Mouse (Mus musculus): ENCODE results near the gene Exoc4. TPM values are rescaled to one million over a fixed set of nuclear protein-coding genes. Genes with fewer than 3 reads are reported as not detected.
A peak's percentile ranks its signal among the peaks of the same experiment; 100 is the strongest.

The Exoc4 gene
- polyA plus RNA-seq, 1 experiment from 2014 or later, result 25.4 TPM

DNA sequence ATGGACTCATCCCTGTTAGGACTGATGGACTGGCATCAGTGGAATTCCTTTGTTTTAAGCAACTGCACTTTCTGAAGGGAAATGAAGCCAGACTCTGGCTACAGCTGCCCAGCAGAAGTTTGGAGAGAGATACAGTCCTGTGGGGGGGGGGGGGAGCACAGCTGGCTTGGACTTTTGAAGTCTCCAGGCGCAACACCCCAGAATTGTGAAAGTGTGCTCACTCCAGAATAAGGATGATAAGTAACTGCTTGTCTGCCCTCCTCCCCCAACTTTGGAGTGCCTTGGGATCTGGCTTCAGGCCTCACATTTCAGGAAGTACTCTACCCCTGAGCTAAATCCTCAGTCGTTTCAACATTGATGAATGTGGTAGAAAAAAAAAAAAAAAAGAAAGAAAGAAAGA lies 716.7 kb downstream of the Exoc4 start:
- Histone ChIP-seq H3K36me3 (ENCODE audit: control insufficient read depth, insufficient read depth, low read length) (no peaks in the 10 kb centered on the region), H3K4me1 (ENCODE audit: control insufficient read depth, insufficient read depth, low read length) (no peaks in the 10 kb centered on the region), H3K4me2 (ENCODE audit: low read depth) (no peak overlapping the region), H3K27ac (ENCODE audit: low read depth, low read length) (no peak overlapping the region), H3K9me3 (ENCODE audit: control insufficient read depth, low read length) (no peaks in the 10 kb centered on the region), H3K9ac (ENCODE audit: low read length) (no peak overlapping the region), H3K27me3 (ENCODE audit: control insufficient read depth, insufficient read depth, low read length) (no peaks in the 10 kb centered on the region), H3K4me3 (ENCODE audit: low read depth, low read length) (no peak overlapping the region)
- no peak for ATAC-seq (ENCODE audit: insufficient read depth, low FRiP score, low TSS enrichment)
- 45% methylated on average over 2 of the region's 2 CpGs for WGBS
- DNase-seq (ENCODE audit: low spot score), result no peak

DNA sequence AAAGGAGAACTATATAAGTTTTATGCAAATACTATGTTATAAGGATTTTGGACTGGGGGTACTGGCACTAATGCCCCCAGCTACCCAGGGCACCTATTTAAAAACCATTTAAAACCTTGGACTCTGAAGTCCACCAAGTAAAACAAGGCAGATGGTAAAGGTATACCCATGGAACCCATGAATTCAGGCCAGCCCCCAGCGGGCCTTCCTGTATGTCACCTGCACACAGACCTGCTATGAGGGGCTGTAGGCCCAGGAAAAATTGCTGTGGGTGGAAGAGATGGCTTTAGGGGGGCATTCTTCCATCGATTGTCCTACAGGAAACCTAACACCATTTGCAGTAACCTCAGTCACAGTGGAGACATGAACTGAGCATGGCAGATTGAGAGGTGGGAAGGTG lies 719.9 kb downstream of the Exoc4 start:
- H3K9me3 ChIP-seq (ENCODE audit: control insufficient read depth, low read length), result no peaks in the 10 kb centered on the region
- no peaks in the 10 kb centered on the region for H3K4me1 ChIP-seq (ENCODE audit: control insufficient read depth, insufficient read depth, low read length)
- H3K4me2 ChIP-seq (ENCODE audit: low read depth), result no peak overlapping the region
- no peaks in the 10 kb centered on the region for H3K36me3 ChIP-seq (ENCODE audit: control insufficient read depth, insufficient read depth, low read length)
- no peak for DNase-seq (ENCODE audit: low spot score)
- WGBS, result 85% methylated on average over 2 of the region's 2 CpGs
- no peak for ATAC-seq (ENCODE audit: insufficient read depth, low FRiP score, low TSS enrichment)
- H3K27ac ChIP-seq (ENCODE audit: low read depth, low read length), result no peak overlapping the region
- H3K27me3 ChIP-seq (ENCODE audit: control insufficient read depth, insufficient read depth, low read length), result no peaks in the 10 kb centered on the region
- no peak overlapping the region for H3K9ac ChIP-seq (ENCODE audit: low read length)
- no peak overlapping the region for H3K4me3 ChIP-seq (ENCODE audit: low read depth, low read length)

DNA sequence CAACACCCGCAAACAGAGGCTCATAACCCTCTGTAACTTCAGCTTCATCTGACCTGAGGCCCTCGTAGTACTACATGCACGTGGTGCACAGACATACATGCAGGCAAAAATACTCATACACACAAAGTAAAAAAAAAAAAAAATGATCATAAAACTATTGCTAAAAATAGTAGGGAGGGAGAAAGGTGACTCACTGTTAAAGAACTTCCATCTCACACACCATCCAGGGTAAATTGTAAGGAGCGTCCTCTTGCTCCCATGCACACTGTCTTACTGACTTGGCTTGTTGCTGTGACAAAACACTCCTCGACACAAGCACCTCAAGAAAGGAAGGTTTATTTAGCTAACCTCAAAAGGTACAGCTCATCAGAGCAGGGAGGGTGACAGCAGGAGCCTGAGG lies 723.9 kb downstream of the Exoc4 start:
- no peaks in the 10 kb centered on the region for H3K36me3 ChIP-seq (ENCODE audit: control insufficient read depth, insufficient read depth, low read length)
- ATAC-seq (ENCODE audit: insufficient read depth, low FRiP score, low TSS enrichment) (no peak), DNase-seq (ENCODE audit: low spot score) (no peak)
- H3K4me1 ChIP-seq (ENCODE audit: control insufficient read depth, insufficient read depth, low read length), result no peaks in the 10 kb centered on the region
- H3K4me2 ChIP-seq (ENCODE audit: low read depth), result no peak overlapping the region
- no peak overlapping the region for H3K9ac ChIP-seq (ENCODE audit: low read length)
- H3K9me3 ChIP-seq (ENCODE audit: control insufficient read depth, low read length), result no peaks in the 10 kb centered on the region
- WGBS, result 88% methylated on average over 5 of the region's 5 CpGs
- H3K27ac ChIP-seq (ENCODE audit: low read depth, low read length), result no peak overlapping the region
- no peak overlapping the region for H3K4me3 ChIP-seq (ENCODE audit: low read depth, low read length)
- no peaks in the 10 kb centered on the region for H3K27me3 ChIP-seq (ENCODE audit: control insufficient read depth, insufficient read depth, low read length)

DNA sequence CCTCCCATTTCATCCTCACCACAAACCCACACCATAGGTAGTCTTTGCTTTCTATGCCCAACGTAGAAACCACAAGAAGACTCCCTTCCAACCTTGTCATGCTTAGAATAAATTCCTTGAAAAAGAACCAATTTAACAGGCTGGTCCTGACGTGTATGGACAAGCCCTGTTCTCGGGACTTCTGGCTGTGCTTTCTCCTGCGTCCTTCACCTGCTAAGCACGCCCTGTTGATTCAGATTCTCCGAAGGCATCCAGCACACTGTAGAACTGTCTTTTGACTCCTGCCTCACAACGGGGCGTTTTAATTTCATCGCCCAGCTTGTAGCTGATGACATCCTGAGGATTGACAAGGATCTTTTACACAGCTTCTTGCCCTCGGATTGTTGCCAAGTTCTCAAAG lies 727.7 kb downstream of the Exoc4 start:
- Histone ChIP-seq H3K27me3 (ENCODE audit: control insufficient read depth, insufficient read depth, low read length) (no peaks in the 10 kb centered on the region), H3K4me2 (ENCODE audit: low read depth) (no peak overlapping the region), H3K4me1 (ENCODE audit: control insufficient read depth, insufficient read depth, low read length) (no peaks in the 10 kb centered on the region), H3K9ac (ENCODE audit: low read length) (no peak overlapping the region), H3K4me3 (ENCODE audit: low read depth, low read length) (no peak overlapping the region), H3K36me3 (ENCODE audit: control insufficient read depth, insufficient read depth, low read length) (no peaks in the 10 kb centered on the region), H3K27ac (ENCODE audit: low read depth, low read length) (no peak overlapping the region), H3K9me3 (ENCODE audit: control insufficient read depth, low read length) (no peaks in the 10 kb centered on the region)
- no peak for DNase-seq (ENCODE audit: low spot score)
- ATAC-seq (ENCODE audit: insufficient read depth, low FRiP score, low TSS enrichment), result no peak
- 85% methylated on average over 10 of the region's 10 CpGs for WGBS

DNA sequence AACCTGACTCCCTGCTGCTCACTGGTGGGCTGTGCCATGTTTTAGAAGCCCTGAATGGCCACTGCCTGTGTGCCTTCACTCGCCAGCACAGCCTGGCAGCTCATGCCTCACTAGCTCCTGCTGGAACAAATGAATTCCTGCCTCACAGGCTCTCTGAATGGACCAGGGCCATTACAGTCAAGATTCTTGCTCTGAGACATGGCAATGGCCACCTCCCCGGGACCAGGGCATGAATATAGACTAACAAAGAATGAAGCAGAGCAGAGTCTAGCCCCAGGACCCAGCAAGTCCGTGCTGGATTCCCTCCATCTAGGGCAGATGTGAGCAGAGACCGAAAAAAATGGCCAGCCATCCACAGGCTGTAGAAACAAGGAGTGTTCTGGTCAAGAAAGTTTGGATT lies 728.6 kb downstream of the Exoc4 start:
- ATAC-seq (ENCODE audit: insufficient read depth, low FRiP score, low TSS enrichment) (no peak), DNase-seq (ENCODE audit: low spot score) (no peak)
- no peak overlapping the region for H3K9ac ChIP-seq (ENCODE audit: low read length)
- WGBS, result 58% methylated on average over 4 of the region's 4 CpGs
- no peak overlapping the region for H3K4me3 ChIP-seq (ENCODE audit: low read depth, low read length)
- no peak overlapping the region for H3K4me2 ChIP-seq (ENCODE audit: low read depth)
- H3K27ac ChIP-seq (ENCODE audit: low read depth, low read length), result no peak overlapping the region
- no peaks in the 10 kb centered on the region for H3K4me1 ChIP-seq (ENCODE audit: control insufficient read depth, insufficient read depth, low read length)
- H3K36me3 ChIP-seq (ENCODE audit: control insufficient read depth, insufficient read depth, low read length), result no peaks in the 10 kb centered on the region
- H3K9me3 ChIP-seq (ENCODE audit: control insufficient read depth, low read length), result no peaks in the 10 kb centered on the region
- H3K27me3 ChIP-seq (ENCODE audit: control insufficient read depth, insufficient read depth, low read length), result no peaks in the 10 kb centered on the region

DNA sequence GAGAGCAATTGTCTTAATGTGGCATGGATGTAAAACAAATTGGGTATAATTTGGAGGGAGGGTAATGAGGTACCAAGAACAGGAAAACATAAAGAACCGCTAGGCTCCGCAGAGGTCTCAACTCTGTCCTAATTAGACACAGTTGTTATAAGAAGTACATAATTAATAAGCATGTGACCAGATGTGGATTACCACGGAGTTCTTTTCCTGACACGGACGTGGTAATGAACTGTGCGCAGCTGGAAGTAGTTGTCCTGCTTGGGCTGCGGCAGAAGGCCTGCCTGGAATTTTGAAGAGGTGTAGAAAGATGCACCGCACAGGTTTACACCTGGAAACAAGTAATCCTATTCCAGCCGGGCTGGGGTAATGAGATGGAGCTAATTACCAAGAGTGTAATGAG lies 729.0 kb downstream of the Exoc4 start:
- Histone ChIP-seq H3K36me3 (ENCODE audit: control insufficient read depth, insufficient read depth, low read length) (no peaks in the 10 kb centered on the region), H3K4me2 (ENCODE audit: low read depth) (no peak overlapping the region), H3K4me3 (ENCODE audit: low read depth, low read length) (no peak overlapping the region), H3K27ac (ENCODE audit: low read depth, low read length) (no peak overlapping the region), H3K9ac (ENCODE audit: low read length) (no peak overlapping the region), H3K27me3 (ENCODE audit: control insufficient read depth, insufficient read depth, low read length) (no peaks in the 10 kb centered on the region), H3K4me1 (ENCODE audit: control insufficient read depth, insufficient read depth, low read length) (no peaks in the 10 kb centered on the region), H3K9me3 (ENCODE audit: control insufficient read depth, low read length) (no peaks in the 10 kb centered on the region)
- DNase-seq (ENCODE audit: low spot score) (no peak), ATAC-seq (ENCODE audit: insufficient read depth, low FRiP score, low TSS enrichment) (no peak)
- 78% methylated on average over 9 of the region's 9 CpGs for WGBS

DNA sequence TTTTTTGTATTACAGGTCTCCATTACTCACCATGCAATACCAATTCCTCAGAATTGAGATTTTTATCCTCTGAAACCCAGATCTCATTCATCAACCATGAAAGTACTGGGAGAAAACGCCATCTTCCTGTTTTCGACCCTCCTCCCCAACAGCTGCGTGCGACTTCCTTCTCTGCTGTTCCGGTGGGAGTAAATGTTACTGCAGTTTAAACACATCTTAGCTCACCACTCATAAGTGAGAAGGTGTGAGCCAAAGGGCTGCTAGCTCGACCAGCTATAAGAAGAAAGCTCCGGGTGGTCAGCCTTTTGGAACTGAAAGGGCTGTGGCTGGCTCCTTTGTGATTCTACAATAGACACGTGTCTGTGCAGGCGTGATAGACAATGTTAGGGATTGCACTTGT lies 733.8 kb downstream of the Exoc4 start:
- Histone ChIP-seq H3K27ac (ENCODE audit: low read depth, low read length) (no peak overlapping the region), H3K4me1 (ENCODE audit: control insufficient read depth, insufficient read depth, low read length) (no peaks in the 10 kb centered on the region), H3K9ac (ENCODE audit: low read length) (no peak overlapping the region), H3K9me3 (ENCODE audit: control insufficient read depth, low read length) (no peaks in the 10 kb centered on the region), H3K4me2 (ENCODE audit: low read depth) (no peak overlapping the region), H3K36me3 (ENCODE audit: control insufficient read depth, insufficient read depth, low read length) (no peaks in the 10 kb centered on the region), H3K27me3 (ENCODE audit: control insufficient read depth, insufficient read depth, low read length) (no peaks in the 10 kb centered on the region), H3K4me3 (ENCODE audit: low read depth, low read length) (no peak overlapping the region)
- DNase-seq (ENCODE audit: low spot score), result no peak
- ATAC-seq (ENCODE audit: insufficient read depth, low FRiP score, low TSS enrichment), result no peak
- 85% methylated on average over 9 of the region's 9 CpGs for WGBS

DNA sequence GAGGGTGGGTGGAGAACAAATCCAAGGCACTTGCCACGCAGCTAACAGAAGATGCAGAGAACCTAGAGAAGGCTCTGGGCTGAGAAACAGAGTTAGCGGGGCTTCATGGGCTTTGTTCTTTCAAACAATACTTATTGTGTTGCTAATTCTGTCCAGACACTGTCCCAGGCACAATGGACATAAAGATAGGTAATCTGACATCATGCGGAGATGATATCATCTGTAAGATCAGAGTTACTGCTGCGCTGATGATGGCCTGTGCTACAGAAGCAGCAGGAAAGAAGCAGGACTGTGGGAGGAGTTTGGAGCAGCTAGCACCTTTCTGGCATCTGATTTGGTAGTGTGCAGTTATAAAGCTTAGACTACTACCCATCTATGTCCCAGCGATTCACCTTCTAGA lies 738.2 kb downstream of the Exoc4 start:
- Histone ChIP-seq H3K4me1 (ENCODE audit: control insufficient read depth, insufficient read depth, low read length) (no peaks in the 10 kb centered on the region), H3K9me3 (ENCODE audit: control insufficient read depth, low read length) (no peaks in the 10 kb centered on the region), H3K36me3 (ENCODE audit: control insufficient read depth, insufficient read depth, low read length) (no peaks in the 10 kb centered on the region), H3K4me2 (ENCODE audit: low read depth) (no peak overlapping the region), H3K9ac (ENCODE audit: low read length) (no peak overlapping the region), H3K27me3 (ENCODE audit: control insufficient read depth, insufficient read depth, low read length) (no peaks in the 10 kb centered on the region), H3K27ac (ENCODE audit: low read depth, low read length) (no peak overlapping the region), H3K4me3 (ENCODE audit: low read depth, low read length) (no peak overlapping the region)
- DNase-seq (ENCODE audit: low spot score) (no peak), ATAC-seq (ENCODE audit: insufficient read depth, low FRiP score, low TSS enrichment) (no peak)
- WGBS, result 80% methylated on average over 5 of the region's 5 CpGs

DNA sequence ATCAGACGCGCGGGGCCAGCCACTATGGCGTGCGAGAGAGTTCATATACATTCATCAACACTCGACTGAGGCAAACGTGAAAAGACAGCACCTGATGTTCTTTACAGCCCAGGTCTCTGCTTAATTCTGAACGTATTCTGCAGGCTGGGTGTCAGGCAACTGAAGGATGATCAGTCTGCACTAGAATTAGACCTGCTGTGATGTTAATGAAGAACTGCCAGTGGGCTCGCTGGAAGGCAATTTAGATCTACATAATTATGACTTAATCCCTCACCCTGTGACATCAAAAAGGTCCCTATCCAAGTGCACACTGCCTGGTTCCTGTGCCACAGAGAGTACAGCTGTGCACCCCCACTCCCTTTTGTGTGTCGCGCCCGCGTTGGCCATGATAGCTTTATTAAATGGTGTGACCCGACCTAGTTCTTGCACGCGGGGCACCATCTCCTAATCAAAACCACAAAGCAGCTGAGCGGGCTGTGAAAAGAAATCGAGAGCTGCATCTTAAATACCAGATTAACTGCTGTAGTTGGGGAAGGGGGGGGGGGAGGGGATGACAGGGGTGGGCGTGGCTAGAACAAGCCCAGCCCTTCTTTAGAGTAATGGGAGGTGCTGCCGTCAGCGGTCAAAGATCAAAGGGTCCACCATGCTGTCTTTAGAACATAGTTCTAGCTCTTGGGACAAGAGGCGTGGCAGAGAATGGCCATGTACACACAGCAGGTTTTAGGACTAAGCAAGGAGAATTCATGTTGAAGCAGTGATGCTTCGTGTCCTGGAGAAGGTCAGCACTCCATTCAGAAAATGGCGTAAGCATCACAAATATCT lies 743.5 kb downstream of the Exoc4 start:
- Histone ChIP-seq H3K4me1 (ENCODE audit: control insufficient read depth, insufficient read depth, low read length) (no peaks in the 10 kb centered on the region), H3K36me3 (ENCODE audit: control insufficient read depth, insufficient read depth, low read length) (no peaks in the 10 kb centered on the region), H3K4me3 (ENCODE audit: low read depth, low read length) (no peak overlapping the region), H3K4me2 (ENCODE audit: low read depth) (peak overlapping the region; percentile 30; the same call in 1 of the 2 replicates), H3K27ac (ENCODE audit: low read depth, low read length) (peak overlapping the region; percentile 53; the same call in 1 of the 2 replicates), H3K27me3 (ENCODE audit: control insufficient read depth, insufficient read depth, low read length) (no peaks in the 10 kb centered on the region), H3K9me3 (ENCODE audit: control insufficient read depth, low read length) (no peaks in the 10 kb centered on the region), H3K9ac (ENCODE audit: low read length) (no peak overlapping the region)
- ATAC-seq (ENCODE audit: insufficient read depth, low FRiP score, low TSS enrichment) (peak; percentile 55; the same call in 1 of the 2 replicates), DNase-seq (ENCODE audit: low spot score) (peak; percentile 46)
- 37% methylated on average over 24 of the region's 24 CpGs for WGBS
